In genomic region chr15:78623426-78623825, GRCm38 (mm10) we compare ENCODE assay signal across 9 mouse cellular contexts. TPM values are rescaled to one million over a fixed set of nuclear protein-coding genes. Genes with fewer than 3 reads are reported as not detected.
A peak's percentile ranks its signal among the peaks of the same experiment; 100 is the strongest.
DNase-seq lines count a peak whose midpoint lies in the region; TF ChIP-seq lines count a peak whose summit lies in the region.
"Had no signal": no experiment of that assay in that cellular context is flagged by ENCODE, and none has a peak within 500 bp of the region (broad histone marks: within the 10 kb centered on the region; RNA-seq: fewer than 3 reads in every experiment).

No protein-coding gene starts in this region.

- peak; percentile 69 for DNase-seq in adipocyte (ENCODE audit: low spot score)
- DNase-seq in embryo, embryonic 10 days (ENCODE audit: low spot score): peak; percentile 84
- peak; percentile 70 for DNase-seq in heart, adult 8-10 months (ENCODE audit: low spot score)
- DNase-seq in layer of hippocampus, adult 9-11 months: peak; percentile 70
- peak; percentile 70 to 83 for DNase-seq in lung, postnatal 4 days
- DNase-seq in right cerebral cortex, adult 18-20 months: peak; percentile 76
- DNase-seq in urinary bladder, postnatal 25 days (ENCODE audit: low spot score): peak; percentile 53

- H3K36me3 ChIP-seq in E14TG2a.4 (ENCODE audit: insufficient read depth, low read length): no peaks in the 10 kb centered on the region
- H3K36me3 ChIP-seq: limb, embryonic 12.5 days had no signal

- H3K4me1 ChIP-seq in E14TG2a.4 (replicated peaks; ENCODE audit: low read depth, low read length): peaks cover 1% of the 10 kb centered on the region; the same call in 1 of the 2 replicates
- H3K4me1 ChIP-seq: limb, embryonic 12.5 days had no signal

- peak; percentile 99 for TF ChIP-seq CTCF in E14TG2a.4 (conservative IDR thresholded peaks at IDR 0.05; ENCODE audit: low read length)

- peaks cover 50% of the 10 kb centered on the region for H3K27me3 ChIP-seq in E14TG2a.4 (ENCODE audit: insufficient read depth, low read length)

- H3K4me3 ChIP-seq in E14TG2a.4 (replicated peaks; ENCODE audit: low read length): no peak overlapping the region
- H3K4me3 ChIP-seq: limb, embryonic 12.5 days had no signal

- H3K9me3 ChIP-seq in E14TG2a.4 (ENCODE audit: low read length): no peaks in the 10 kb centered on the region
- H3K9me3 ChIP-seq: limb, embryonic 12.5 days had no signal

RNA-seq across cellular contexts. Expression of gene Cyth4, which starts 26.6 kb away (rescaled TPM):
- total RNA-seq in heart, adult 8-10 months (2022): 1 to 10 TPM; 4.2 to 8.7 (median 5.3) TPM

RNA-seq across cellular contexts. Expression of gene Rac2, which starts 50.8 kb away (rescaled TPM):
- total RNA-seq in heart, adult 8-10 months (2022): 1 to 10 TPM; 1.2 to 7.6 (median 2.7) TPM
